18 mouse cellular contexts compared by ENCODE assay signal in genomic region chr13:51095196-51095715, GRCm38 (mm10).
"Had no signal": no experiment of that assay in that cellular context is flagged by ENCODE, and none has a peak within 500 bp of the region (broad histone marks: within the 10 kb centered on the region; RNA-seq: fewer than 3 reads in every experiment).

No protein-coding gene starts in this region.

- DNase-seq: kidney, adult 18-20 months; kidney, adult 9 months; kidney, postnatal 14 days; kidney, postnatal 4 days; layer of hippocampus, adult 9-11 months; lung, adult 2 months; retina, postnatal 1 day; right cerebral cortex, postnatal 25 days; thymus, adult 18-20 months; thymus, postnatal 4 days had no signal

- ATAC-seq: inflammation-experienced regulatory T-cells, adult 6 months; liver, embryonic 12.5 days; midbrain, embryonic 15.5 days had no signal

- H3K9me3 ChIP-seq: liver, embryonic 12.5 days; liver, embryonic 15.5 days; midbrain, embryonic 12.5 days; midbrain, embryonic 15.5 days; neural tube, embryonic 13.5 days had no signal

- H3K4me3 ChIP-seq: layer of hippocampus, adult 2 months; liver, embryonic 12.5 days; liver, embryonic 15.5 days; midbrain, embryonic 12.5 days; midbrain, embryonic 15.5 days; neural tube, embryonic 13.5 days had no signal

- H3K27ac ChIP-seq: layer of hippocampus, adult 2 months; liver, embryonic 12.5 days; liver, embryonic 15.5 days; macrophage; midbrain, embryonic 12.5 days; midbrain, embryonic 15.5 days; neural tube, embryonic 13.5 days had no signal

- H3K27me3 ChIP-seq: midbrain, embryonic 15.5 days; neural tube, embryonic 13.5 days had no signal

- H3K36me3 ChIP-seq: liver, embryonic 12.5 days; liver, embryonic 15.5 days; midbrain, embryonic 12.5 days; midbrain, embryonic 15.5 days; neural tube, embryonic 13.5 days had no signal

- H3K9ac ChIP-seq: liver, embryonic 12.5 days; liver, embryonic 15.5 days; midbrain, embryonic 12.5 days; midbrain, embryonic 15.5 days; neural tube, embryonic 13.5 days had no signal

- H3K4me2 ChIP-seq: liver, embryonic 12.5 days; liver, embryonic 15.5 days; midbrain, embryonic 12.5 days; midbrain, embryonic 15.5 days; neural tube, embryonic 13.5 days had no signal
